Mouse (Mus musculus) spleen, embryonic (tissue): ENCODE measurements at regions not wholly inside any gene's neighbourhood (a gene's known extent, or its start where the extent isn't known, plus 50 kb on each side); places are given as distances from the start of the nearest gene placed in this dataset.

ENCODE experiments used
- CTCF ChIA-PET: fragments of 350-600 bp; sonication (Branson Sonifier 250); formaldehyde crosslinking; loops from one replicate; lab custom pipeline; 2022; lab: Charles Lee

DNA sequence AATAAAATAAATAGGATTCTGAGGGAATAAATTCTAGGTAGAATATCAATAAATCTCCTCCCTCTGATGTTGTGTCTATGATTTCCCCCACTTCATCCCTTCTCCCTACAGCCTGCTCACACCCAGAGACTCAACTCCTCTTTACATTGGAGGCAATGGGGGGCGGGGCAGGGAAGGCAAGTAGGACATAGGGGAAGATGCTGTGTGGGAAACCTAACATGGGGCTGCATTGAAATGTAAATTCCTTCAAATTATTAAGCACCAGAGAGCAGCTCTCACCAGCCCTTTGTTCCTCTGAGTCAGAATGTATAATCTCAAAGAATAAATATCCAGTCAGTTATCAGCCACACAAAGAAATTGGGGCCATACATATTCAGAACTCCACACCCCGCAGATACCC lies 91.6 kb downstream of the Nuf2 start:
- CTCF ChIA-PET: no interaction called here

DNA sequence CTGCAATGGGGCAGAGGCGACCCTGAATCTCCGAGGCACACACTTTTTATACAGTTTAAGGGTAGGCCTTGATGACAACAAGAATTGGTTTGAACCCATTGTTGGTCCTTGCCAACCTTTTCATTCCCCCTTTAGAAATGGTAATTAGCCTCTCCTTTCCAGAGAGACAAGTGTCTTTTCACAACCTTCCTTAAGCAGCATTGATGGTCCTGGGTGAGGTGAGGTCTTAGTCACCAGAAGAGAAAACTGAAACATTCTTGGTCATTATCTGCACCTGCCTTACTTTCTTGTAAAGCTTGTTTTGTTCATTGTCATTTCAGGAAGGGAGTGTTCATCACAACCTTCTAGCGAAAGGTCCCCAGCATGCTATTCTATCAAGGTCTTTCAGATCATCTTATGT lies 93.3 kb downstream of the Nuf2 start:
- CTCF ChIA-PET: no interaction called here

GRCm38 (mm10) chr1:169422408-169422807 lies 108.9 kb downstream of the Nuf2 start:
- CTCF ChIA-PET: no interaction called here

GRCm38 (mm10) chr1:169421671-169422070 lies 109.6 kb downstream of the Nuf2 start:
- CTCF ChIA-PET: no interaction called here

DNA sequence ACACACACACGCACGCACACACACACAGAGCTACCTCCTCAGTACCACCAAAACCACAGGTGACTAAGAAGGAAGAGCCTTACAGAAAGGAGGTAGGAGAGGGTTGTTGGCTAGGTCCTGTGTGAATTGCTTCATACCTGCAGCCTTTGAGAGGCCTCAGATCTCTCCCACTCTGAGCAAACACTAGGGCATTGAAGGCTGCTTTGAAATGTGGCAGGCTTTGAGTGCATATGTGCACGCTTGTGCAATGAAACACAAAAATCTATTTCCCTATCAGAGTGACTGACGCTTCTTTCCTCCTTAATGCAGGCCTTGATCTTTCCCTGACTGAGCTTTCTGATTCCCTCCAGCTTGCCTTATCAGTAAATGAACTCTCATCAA lies 112.6 kb downstream of the Nuf2 start:
- CTCF ChIA-PET: interaction anchor here (0.7 kb wide), 1 partner anchor 1166 kb away, joined by 5 read pairs; no protein-coding TSS in a partner anchor

DNA sequence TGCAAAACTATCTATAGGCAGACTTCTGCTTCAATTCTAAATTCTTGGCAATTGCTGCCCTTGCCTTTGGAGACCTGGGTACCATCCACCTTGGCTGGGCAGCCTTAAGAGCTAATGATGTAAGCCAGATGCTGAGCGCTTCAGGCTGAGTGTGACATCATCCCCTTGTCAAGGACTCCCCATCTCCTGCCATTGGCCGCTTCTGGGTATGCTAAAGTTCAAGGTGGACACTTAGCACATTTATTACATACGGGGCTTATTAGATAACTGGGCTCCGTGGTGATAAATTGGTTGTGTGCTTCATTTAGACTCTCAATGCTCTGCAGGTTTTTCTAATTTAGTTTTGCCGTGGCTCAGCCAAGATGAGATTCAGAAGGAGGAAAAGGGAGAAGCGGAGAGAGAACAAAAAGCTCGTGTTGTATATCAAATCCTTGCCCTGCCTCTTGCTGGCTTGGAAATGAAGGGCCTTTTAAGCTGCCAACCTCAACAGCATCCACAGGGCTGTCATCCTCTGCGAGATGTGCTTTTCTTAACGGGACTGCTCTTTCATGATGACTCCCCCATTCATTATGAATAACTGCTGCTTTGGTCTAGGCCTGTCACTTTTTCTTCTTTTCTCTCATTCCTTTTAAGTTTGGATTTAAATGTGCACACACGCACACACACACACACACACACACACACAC lies 113.1 kb downstream of the Nuf2 start:
- CTCF ChIA-PET: interaction anchor here (0.7 kb wide), 1 partner anchor 1166 kb away, joined by 5 read pairs; no protein-coding TSS in a partner anchor

DNA sequence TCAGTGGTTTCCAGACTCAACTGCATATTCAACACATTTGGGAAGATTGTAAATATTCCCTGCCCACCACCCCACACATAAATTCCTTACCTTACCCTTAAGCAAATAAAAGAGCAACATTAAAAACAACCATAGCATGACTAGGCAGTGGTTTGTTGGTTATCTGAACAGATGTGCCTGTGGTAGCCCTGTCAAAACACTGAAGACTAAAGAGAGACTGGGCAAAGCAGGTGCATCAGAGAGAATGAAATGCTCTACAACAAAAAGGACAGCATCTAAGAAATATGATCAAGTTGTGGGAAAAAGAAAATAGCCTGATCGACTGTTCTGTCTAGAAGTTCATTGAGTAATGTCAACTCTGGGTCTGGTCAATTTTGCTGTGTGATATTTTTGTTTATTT lies 114.6 kb downstream of the Nuf2 start:
- CTCF ChIA-PET: no interaction called here

GRCm38 (mm10) chr1:169408120-169408519 lies 123.1 kb downstream of the Nuf2 start:
- CTCF ChIA-PET: no interaction called here

DNA sequence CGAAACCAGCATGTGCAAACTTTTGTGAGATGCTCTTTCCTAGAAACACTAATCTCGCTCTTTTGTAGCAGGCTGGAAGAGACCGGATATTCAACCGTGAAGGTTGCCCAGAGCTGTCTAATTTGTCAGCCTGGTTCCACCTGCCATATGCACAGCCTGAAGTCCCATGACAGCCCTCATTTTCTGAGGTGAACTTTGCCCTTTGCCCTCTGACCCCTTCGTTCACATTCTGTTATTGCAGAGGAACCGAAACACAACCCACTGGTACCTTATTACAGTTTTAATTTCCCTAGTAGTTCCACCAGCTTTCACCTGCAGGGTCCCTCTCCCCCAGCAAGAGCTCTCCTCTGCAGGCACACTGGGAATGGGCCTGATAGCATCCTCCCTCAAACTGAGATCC lies 130.4 kb downstream of the Nuf2 start:
- CTCF ChIA-PET: no interaction called here

GRCm38 (mm10) chr1:169397371-169397770 lies 133.9 kb downstream of the Nuf2 start:
- CTCF ChIA-PET: no interaction called here

GRCm38 (mm10) chr1:169387056-169387455 lies 144.2 kb downstream of the Nuf2 start:
- CTCF ChIA-PET: no interaction called here

GRCm38 (mm10) chr1:169385740-169386424 lies 145.4 kb downstream of the Nuf2 start:
- CTCF ChIA-PET: no interaction called here

GRCm38 (mm10) chr1:169374686-169375085 lies 156.6 kb downstream of the Nuf2 start:
- CTCF ChIA-PET: no interaction called here

GRCm38 (mm10) chr1:169368758-169369157 lies 162.5 kb downstream of the Nuf2 start:
- CTCF ChIA-PET: no interaction called here

GRCm38 (mm10) chr1:169367772-169368501 lies 163.3 kb downstream of the Nuf2 start:
- CTCF ChIA-PET: no interaction called here

GRCm38 (mm10) chr1:169367316-169367715 lies 163.9 kb downstream of the Nuf2 start:
- CTCF ChIA-PET: no interaction called here

DNA sequence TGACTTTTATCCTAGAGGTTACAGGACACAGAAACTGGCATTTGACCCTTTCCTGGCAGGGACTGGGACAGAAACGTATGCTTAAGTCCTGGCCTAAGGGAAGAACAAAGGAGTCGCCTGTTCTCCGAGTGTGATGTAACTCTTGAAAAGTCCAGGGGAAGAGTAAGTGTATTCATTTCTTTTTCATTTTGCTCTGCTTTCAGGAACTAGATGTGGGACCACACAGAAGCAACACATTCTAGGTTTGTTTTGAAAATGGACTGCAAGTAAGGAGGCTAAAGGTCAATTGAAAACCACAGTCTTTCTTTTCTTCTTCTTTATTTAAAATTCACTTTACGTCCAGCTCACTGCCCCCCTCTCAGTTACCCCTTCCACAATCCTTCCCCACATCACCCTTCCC lies 168.7 kb downstream of the Nuf2 start:
- CTCF ChIA-PET: no interaction called here

- CTCF ChIA-PET: no interaction called here
Observed at GRCm38 (mm10) chr1:169357652-169358241, 173.5 kb downstream of the Nuf2 start.

DNA sequence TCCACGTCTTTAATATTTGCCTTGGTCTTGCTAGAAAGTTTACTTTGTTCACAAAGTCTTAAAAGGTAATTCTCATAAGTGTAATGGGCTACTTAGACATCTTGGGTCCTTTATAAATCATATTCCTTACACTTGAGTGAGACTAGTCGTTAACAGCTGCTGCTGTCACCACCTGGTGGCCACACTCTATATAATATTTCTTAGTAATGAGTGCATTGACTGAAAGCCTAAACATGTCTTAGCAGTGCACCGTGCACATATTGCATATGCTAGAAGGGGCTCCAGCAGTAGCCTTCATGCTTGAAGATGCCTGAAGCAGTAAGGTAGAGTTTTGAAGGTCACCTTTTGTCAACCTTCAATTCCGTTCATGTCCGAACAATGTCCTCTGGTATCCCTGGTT lies 177.2 kb downstream of the Nuf2 start:
- CTCF ChIA-PET: no interaction called here

DNA sequence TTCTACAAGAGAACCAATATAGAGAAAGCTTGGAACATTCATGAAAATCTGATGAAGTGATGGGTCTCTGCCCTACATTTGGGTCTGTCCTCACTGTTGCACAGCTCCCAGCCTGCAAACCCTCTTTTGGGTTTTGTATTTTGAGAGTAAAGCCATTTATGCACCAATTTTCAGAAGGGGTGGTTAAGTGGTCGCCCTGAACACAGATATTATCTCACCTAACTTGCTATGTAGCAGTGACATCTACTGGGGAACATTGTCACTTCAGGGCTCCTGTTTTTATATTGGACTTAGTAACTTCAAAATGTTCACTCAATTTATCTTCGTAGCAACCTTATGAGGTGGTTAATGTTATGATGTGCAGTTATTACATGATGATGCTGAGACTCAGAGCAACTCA lies 183.6 kb downstream of the Nuf2 start:
- CTCF ChIA-PET: no interaction called here

DNA sequence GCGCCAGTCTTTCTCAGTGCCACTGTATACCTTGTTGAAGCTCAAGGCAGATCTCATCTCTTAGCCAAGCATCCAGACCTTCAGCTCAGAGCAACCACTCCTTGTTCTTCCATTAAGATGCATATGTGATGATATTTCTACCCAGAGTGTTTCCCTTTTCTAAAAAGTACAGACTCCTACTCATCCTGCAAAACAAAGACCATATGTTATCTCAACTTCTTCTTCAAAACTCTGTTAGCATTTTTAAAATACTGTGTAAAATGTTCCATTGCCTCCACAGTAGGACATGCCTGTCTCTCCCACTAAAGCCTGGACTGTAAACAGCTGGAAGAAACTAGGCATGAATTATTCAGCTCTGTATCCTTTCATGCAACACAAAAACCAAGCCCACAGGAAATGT lies 184.4 kb downstream of the Nuf2 start:
- CTCF ChIA-PET: no interaction called here

GRCm38 (mm10) chr1:169341131-169341530 lies 190.1 kb downstream of the Nuf2 start:
- CTCF ChIA-PET: no interaction called here
